Mouse (Mus musculus) Muller cell, postnatal 12 days (primary cell): ENCODE data around the gene H2-Q2.
A peak's percentile ranks its signal among the peaks of the same experiment; 100 is the strongest.
"Not testable (repeated sequence)": the region's sequence is repeated elsewhere in the genome, so short reads cannot be mapped to it uniquely, and the experiment has no call there.

Source experiments
- DNase-seq: peaks from one replicate; pipeline ENCODE4 v3.0.0-alpha.2; 2015; ENCODE audit errors: inconsistent ontology term

Gene H2-Q2

DNA sequence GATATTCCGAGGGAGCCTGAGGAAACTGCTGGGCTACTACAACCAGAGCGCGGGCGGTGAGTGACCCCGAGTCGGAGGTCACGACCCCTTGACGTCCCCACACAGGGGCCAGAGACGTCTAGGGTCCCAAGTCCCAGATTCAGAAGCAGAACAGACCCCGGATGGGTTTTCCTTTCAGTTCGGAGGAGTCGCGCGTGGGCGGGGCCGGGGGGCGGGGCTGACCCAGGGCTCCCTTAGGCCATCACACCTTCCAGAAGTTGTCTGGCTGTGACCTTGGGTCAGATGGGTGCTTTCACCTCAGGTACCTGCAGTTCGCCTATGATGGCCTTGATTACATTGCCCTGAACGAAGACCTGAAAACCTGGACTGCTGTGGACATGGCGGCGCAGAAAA lies 17.4 kb downstream of the H2-Q2 start:
- DNase-seq, result no peak

DNA sequence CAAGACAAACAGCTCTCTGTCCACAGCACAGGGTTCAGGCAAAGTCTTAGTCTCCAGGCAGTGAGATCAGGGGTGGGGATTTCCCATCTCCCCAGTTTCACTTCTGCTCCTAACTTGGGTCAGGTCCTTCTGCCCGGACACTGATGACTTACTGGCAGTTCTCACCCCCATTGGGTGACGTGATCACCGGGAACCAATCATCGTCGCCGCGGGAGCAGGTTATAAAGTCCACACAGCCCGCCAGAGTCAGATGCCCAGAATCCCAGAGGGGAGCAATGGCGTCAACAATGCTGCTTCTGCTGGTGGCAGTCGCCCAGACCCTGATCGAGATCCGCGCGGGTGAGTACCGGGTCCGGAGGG lies 37.3 kb downstream of the H2-Q2 start, which contains the start of gene H2-Q4:
Gene H2-Q4 (plus strand): TSS at position 249 of the 360 bp plus-strand sequence.
- peak; percentile 92 for DNase-seq

DNA sequence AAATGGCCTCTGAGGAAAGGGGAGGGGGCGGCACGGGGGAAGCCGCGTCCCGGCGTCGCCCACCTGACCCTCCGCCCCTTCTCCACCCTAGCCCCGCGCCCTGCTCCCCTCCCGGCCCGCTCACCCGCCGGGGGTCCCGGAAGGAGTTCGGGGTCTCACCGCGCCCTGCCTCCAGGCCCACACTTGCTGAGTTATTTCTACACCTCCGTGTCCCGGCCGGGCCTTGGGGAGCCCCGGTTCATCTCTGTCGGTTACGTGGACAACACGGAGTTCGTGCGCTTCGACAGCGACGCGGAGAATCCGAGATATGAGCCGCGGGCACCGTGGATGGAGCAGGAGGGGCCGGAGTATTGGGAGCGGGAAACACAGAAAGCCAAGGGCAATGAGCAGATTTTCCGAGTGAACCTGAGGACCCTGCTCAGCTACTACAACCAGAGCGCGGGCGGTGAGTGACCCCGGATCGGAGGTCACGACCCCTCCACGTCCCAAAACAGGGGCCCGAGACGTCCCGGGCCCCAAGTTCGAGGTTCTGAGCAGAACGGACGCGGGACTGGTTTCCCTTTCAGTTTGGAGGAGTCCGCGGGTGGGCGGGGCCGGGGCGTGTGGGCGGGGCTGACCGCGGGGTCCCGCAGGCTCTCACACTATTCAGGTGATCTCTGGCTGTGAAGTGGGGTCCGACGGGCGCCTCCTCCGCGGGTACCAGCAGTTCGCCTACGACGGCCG lies 37.8 kb downstream of the H2-Q2 start:
- DNase-seq, result peak; percentile 65

DNA sequence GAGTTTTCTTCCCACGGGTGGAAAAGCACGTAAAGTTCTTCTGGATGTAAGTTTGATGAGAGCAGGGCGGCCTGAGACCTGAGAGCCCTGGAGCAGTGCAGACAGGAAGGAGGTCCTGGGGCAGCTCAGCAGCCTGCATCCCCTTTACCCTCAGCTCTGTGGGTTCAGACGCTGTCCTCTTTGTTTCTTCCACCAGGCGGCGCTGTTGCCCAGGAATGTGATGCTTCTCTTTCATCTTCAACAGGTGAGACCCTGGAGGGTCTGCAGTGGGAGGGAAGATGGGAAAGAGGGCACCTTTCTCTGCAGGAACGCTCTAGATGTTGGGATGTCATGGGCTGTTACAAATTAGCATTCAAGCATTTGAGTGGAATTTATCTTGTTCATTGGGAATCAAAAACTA lies 47.8 kb downstream of the H2-Q2 start:
- DNase-seq, result not testable (repeated sequence)

DNA sequence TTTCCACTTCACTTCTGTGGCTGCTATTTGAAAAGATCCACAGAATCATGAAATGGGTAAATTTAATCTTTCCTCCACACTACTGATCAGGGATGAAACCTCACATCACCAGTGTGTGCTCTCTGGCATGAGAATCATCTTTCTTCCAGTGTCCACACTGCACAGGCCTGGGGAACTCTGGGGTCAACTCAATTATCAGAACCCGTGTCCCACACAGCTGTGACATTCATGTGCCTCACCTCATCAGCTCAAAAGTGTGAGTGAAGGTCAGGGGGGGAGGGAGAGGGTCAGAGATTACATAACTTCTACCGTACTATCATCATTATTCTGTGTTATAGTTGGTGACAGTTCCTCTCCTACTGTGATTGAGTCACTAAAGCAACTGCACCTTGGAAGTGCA lies 50.6 kb downstream of the H2-Q2 start:
- DNase-seq, result not testable (repeated sequence)

DNA sequence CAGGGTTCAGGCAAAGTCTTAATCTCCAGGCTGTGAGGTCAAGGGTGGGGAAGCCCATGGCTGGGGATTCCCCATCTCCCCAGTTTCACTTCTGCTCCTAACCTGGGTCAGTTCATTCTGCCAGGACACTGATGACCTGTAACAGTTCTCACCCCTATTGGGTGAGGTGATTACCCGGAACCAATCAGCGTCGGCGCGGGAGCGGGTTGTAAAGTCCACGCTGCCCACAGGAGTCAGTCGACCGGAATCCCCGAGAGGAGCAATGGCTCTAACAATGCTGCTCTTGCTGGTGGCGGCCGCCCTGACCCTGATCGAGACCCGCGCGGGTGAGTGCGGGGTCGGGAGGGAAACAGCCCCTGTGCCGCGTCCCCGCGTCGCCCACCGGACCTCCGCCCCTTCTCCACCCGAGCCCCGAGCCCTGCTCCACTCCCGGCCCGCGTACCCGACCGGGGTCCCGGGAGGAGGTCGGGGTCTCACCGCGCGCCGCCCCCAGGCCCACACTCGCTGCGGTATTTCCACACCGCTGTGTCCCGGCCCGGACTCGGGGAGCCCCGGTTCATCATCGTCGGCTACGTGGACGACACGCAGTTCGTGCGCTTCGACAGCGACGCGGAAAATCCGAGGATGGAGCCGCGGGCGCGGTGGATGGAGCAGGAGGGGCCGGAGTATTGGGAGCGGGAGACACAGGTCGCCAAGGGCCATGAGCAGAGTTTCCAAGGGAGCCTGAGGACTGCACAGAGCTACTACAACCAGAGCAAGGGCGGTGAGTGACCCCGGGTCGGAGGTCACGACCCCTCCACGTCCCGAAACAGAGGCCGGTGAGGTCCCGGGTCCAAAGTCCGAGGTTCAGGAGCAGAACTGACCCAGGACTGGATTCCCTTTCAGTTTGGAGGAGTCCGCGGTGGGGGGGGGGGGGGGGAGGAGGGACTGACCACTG lies 52.1 kb downstream of the H2-Q2 start:
- DNase-seq, result not testable (repeated sequence)
